Comparison of ENCODE assay signal across 9 mouse cellular contexts in genomic region chr11:53518759-53519158, GRCm38 (mm10). TPM values are rescaled to one million over a fixed set of nuclear protein-coding genes. Genes with fewer than 3 reads are reported as not detected.
DNase-seq lines count a peak whose midpoint lies in the region; ATAC-seq and TF ChIP-seq lines count a peak whose summit lies in the region.
"Had no signal": no experiment of that assay in that cellular context is flagged by ENCODE, and none has a peak within 500 bp of the region (broad histone marks: within the 10 kb centered on the region; RNA-seq: fewer than 3 reads in every experiment).

No protein-coding gene starts in this region.

- peak overlapping the region; percentile 80 for H3K4me2 ChIP-seq in heart, postnatal 0 days (ENCODE audit: low read depth, low read length)

- H3K4me3 ChIP-seq in heart, postnatal 0 days (ENCODE audit: low read depth, low read length), result no peak overlapping the region

- H3K36me3 ChIP-seq in heart, postnatal 0 days (replicated peaks; ENCODE audit: control insufficient read depth, insufficient read depth, low read length), result no peaks in the 10 kb centered on the region
- H3K36me3 ChIP-seq: heart, embryonic 10.5 days had no signal

- no peak overlapping the region for H3K27ac ChIP-seq in heart, postnatal 0 days (ENCODE audit: low read depth)

- H3K9ac ChIP-seq in heart, postnatal 0 days (replicated peaks; ENCODE audit: low read depth, low read length), result no peak overlapping the region

- DNase-seq in heart, postnatal 0 days (ENCODE audit: low spot score), result no peak
- DNase-seq in heart, adult 18-20 months, result no peak
- DNase-seq in thymus, postnatal 4 days, result peak; percentile 33
- no peak for DNase-seq in thymus, adult 18-20 months
- peak; percentile 67 for DNase-seq in liver
- no peak for DNase-seq in B cell, adult 2 months
- DNase-seq in heart, adult 8-10 months (ENCODE audit: low spot score), result no peak
- DNase-seq in heart, postnatal 25 days (ENCODE audit: low spot score), result no peak

- no peaks in the 10 kb centered on the region for H3K9me3 ChIP-seq in heart, postnatal 0 days (replicated peaks; ENCODE audit: control insufficient read depth, low read length)
- H3K9me3 ChIP-seq: heart, embryonic 10.5 days had no signal

- WGBS in heart, postnatal 0 days, result 53% methylated on average over 5 of the region's 5 CpGs

- H3K27me3 ChIP-seq in heart, postnatal 0 days (ENCODE audit: control insufficient read depth, insufficient read depth, low read length), result no peaks in the 10 kb centered on the region

- TF ChIP-seq EP300 in heart, postnatal 0 days (IDR thresholded peaks at IDR 0.05; ENCODE audit: low read depth), result no peak

- TF ChIP-seq CTCF in heart, postnatal 0 days (IDR thresholded peaks at IDR 0.05; ENCODE audit: low read depth), result no peak

- no peak for ATAC-seq in heart, postnatal 0 days (ENCODE audit: insufficient read depth, low read depth)

- H3K4me1 ChIP-seq in heart, postnatal 0 days (ENCODE audit: control insufficient read depth, insufficient read depth), result peaks cover 29% of the 10 kb centered on the region

- intact Hi-C loops in heart, postnatal 25 days (cut with DNase I), result no loop called here

RNA-seq across cellular contexts. Expression of gene Sept8, which starts 0.3 kb away (rescaled TPM):
- total RNA-seq in heart, postnatal 0 days (2014; rRNA removed; ENCODE audit: low replicate concordance), result 47.1 and 55.8 TPM in 2 replicates
- polyA plus RNA-seq in heart, postnatal 0 days (2015; fragmentation: Nextera tagmentation; extraction: Ambion mirVana), result 10.3 and 11.5 TPM in 2 replicates
- 10 to 100 TPM; 24.7 to 24.8 TPM for total RNA-seq in heart, adult 18-20 months (2021)
- total RNA-seq in heart, adult 8-10 months (2022), result 10 to 100 TPM; 22.3 to 27.2 (median 25.6) TPM
- 10 to 100 TPM; 32.0 to 37.0 TPM for total RNA-seq in heart, postnatal 25 days (2021)

RNA-seq across cellular contexts. Expression of gene Sowaha, which starts 38.7 kb away (rescaled TPM):
- not detected in 2 replicates for total RNA-seq in heart, postnatal 0 days (2014; rRNA removed; ENCODE audit: low replicate concordance)
- 0.04 and 0.08 TPM in 2 replicates for polyA plus RNA-seq in heart, postnatal 0 days (2015; fragmentation: Nextera tagmentation; extraction: Ambion mirVana)
- total RNA-seq in heart, adult 18-20 months (2021), result under 1 TPM; 0.28 to 0.30 TPM
- under 1 TPM; 0.22 to 0.44 (median 0.34) TPM for total RNA-seq in heart, adult 8-10 months (2022)
- total RNA-seq in heart, postnatal 25 days (2021), result under 1 TPM; 0.08 to 0.17 TPM

RNA-seq across cellular contexts. Expression of gene Gm9945, which starts 38.8 kb away (rescaled TPM):
- not detected in 2 replicates for total RNA-seq in heart, postnatal 0 days (2014; rRNA removed; ENCODE audit: low replicate concordance)
- polyA plus RNA-seq in heart, postnatal 0 days (2015; fragmentation: Nextera tagmentation; extraction: Ambion mirVana), result not detected in 2 replicates
- not detected for total RNA-seq in heart, adult 18-20 months (2021)
- not detected for total RNA-seq in heart, adult 8-10 months (2022)
- not detected for total RNA-seq in heart, postnatal 25 days (2021)
- polyA plus RNA-seq: heart, embryonic 10.5 days had no signal

RNA-seq across cellular contexts. Expression of gene Kif3a, which starts 48.4 kb away (rescaled TPM):
- total RNA-seq in heart, postnatal 0 days (2014; rRNA removed; ENCODE audit: low replicate concordance), result 6.1 and 17.5 TPM in 2 replicates
- polyA plus RNA-seq in heart, postnatal 0 days (2015; fragmentation: Nextera tagmentation; extraction: Ambion mirVana), result 23.7 and 24.3 TPM in 2 replicates
- 10 to 100 TPM in 1 of 2 experiments, 1 to 10 TPM in 1; 8.4 to 11.2 TPM for total RNA-seq in heart, adult 18-20 months (2021)
- 10 to 100 TPM in 1 of 4 experiments, 1 to 10 TPM in 3; 8.2 to 10.3 (median 8.8) TPM for total RNA-seq in heart, adult 8-10 months (2022)
- 1 to 10 TPM; 7.6 to 9.6 TPM for total RNA-seq in heart, postnatal 25 days (2021)

RNA-seq across cellular contexts. Expression of gene Gm9837, which starts 48.5 kb away (rescaled TPM):
- total RNA-seq in heart, postnatal 0 days (2014; rRNA removed; ENCODE audit: low replicate concordance), result not detected in 2 replicates
- not detected in 2 replicates for polyA plus RNA-seq in heart, postnatal 0 days (2015; fragmentation: Nextera tagmentation; extraction: Ambion mirVana)
- not detected for total RNA-seq in heart, adult 18-20 months (2021)
- not detected for total RNA-seq in heart, adult 8-10 months (2022)
- total RNA-seq in heart, postnatal 25 days (2021), result not detected
- polyA plus RNA-seq: heart, embryonic 10.5 days had no signal

Comparison
In these comparisons a context has a peak if more than half of its experiments do, and no peak if none do; other contexts are left out.
1. DNase-seq: peak in thymus, postnatal 4 days (single experiment) and liver (single experiment); none in heart, postnatal 0 days (single experiment), heart, adult 18-20 months (0 of 2), thymus, adult 18-20 months (0 of 2), B cell, adult 2 months (0 of 2), heart, adult 8-10 months (single experiment) and heart, postnatal 25 days (single experiment).